Mouse (Mus musculus) limb, embryonic 15.5 days (tissue): ENCODE measurements around the gene H6pd. TPM values are rescaled to one million over a fixed set of nuclear protein-coding genes. Genes with fewer than 3 reads are reported as not detected.

Source experiments
- ATAC-seq: fragments of 200-750 bp; cut with Nextera tagmentation; 2 replicates; pipeline ENCODE4 v1.8.0; 2017; ENCODE audit warnings: low read depth, moderate TSS enrichment; ENCODE audit not compliant: insufficient number of reproducible peaks, low FRiP score, low TSS enrichment
- H3K27ac ChIP-seq: fragments of 300-500 bp; sonication (generic); 2 replicates; pipeline ENCODE4 v1.5.1; 2015; ENCODE audit warnings: moderate library complexity, mild to moderate bottlenecking, inconsistent platforms
- H3K27me3 ChIP-seq: fragments of 300-500 bp; sonication (generic); 2 replicates; pipeline ENCODE4 v1.6.1; 2015; ENCODE audit warnings: inconsistent platforms
- H3K36me3 ChIP-seq: fragments of 300-500 bp; sonication (generic); 2 replicates; pipeline ENCODE4 v1.6.1; 2015; ENCODE audit warnings: inconsistent platforms
- H3K4me1 ChIP-seq: fragments of 300-500 bp; sonication (generic); 2 replicates; pipeline ENCODE4 v1.6.1; 2015; ENCODE audit warnings: inconsistent platforms
- H3K4me2 ChIP-seq: fragments of 300-500 bp; sonication (generic); 2 replicates; pipeline ENCODE4 v1.6.1; 2015; ENCODE audit warnings: mild to moderate bottlenecking, inconsistent platforms
- H3K4me3 ChIP-seq: fragments of 300-500 bp; sonication (generic); 2 replicates; pipeline ENCODE4 v1.5.1; 2015; ENCODE audit warnings: mild to moderate bottlenecking, inconsistent platforms
- H3K9ac ChIP-seq: fragments of 300-500 bp; sonication (generic); 2 replicates; pipeline ENCODE4 v1.6.1; 2015; ENCODE audit warnings: inconsistent platforms
- H3K9me3 ChIP-seq: fragments of 300-500 bp; sonication (generic); 2 replicates; pipeline ENCODE4 v1.6.1; 2016; ENCODE audit warnings: inconsistent platforms
- WGBS: fragments of 180-500 bp; shearing (Covaris S2); methylation state at CpG from one replicate; pipeline ENCODE4 v1.1.7; 2015; 5-methylcytosine and 5-hydroxymethylcytosine counted together
- polyA plus RNA-seq: library from polyadenylated mRNA; unstranded; fragments of >200 nt; fragmentation: Nextera tagmentation; extraction: Ambion mirVana; gene quantifications from 2 replicates; pipeline ENCODE4 v1.2.1, GENCODE M21; 2015

Gene H6pd
- polyA plus RNA-seq, 1 experiment from 2014 or later: 13.4 TPM

GRCm38 (mm10) chr4:149932108-149932815 lies 76.6 kb downstream of the H6pd start:
- ATAC-seq: no peak
- H3K27me3 ChIP-seq: no peaks in the 10 kb centered on the region
- no peak overlapping the region for H3K9ac ChIP-seq
- H3K4me2 ChIP-seq: no peak overlapping the region
- 88% methylated on average over 9 of the region's 9 CpGs for WGBS
- H3K9me3 ChIP-seq: no peaks in the 10 kb centered on the region
- H3K36me3 ChIP-seq: no peaks in the 10 kb centered on the region
- peaks cover 8% of the 10 kb centered on the region for H3K4me1 ChIP-seq
- no peak overlapping the region for H3K4me3 ChIP-seq
- no peak overlapping the region for H3K27ac ChIP-seq

- Histone ChIP-seq H3K36me3 (no peaks in the 10 kb centered on the region; the same call in 1 of the 2 replicates), H3K27me3 (no peaks in the 10 kb centered on the region), H3K4me3 (no peak overlapping the region), H3K9ac (no peak overlapping the region), H3K9me3 (no peaks in the 10 kb centered on the region), H3K4me1 (0 out of 2 replicates have a peak, but pooled peaks cover 3% of the 10 kb centered on the region), H3K27ac (no peak overlapping the region), H3K4me2 (no peak overlapping the region)
- ATAC-seq: no peak
- WGBS: 65% methylated on average over 3 of the region's 3 CpGs
Measured at GRCm38 (mm10) chr4:149930755-149931154, 78.1 kb downstream of the H6pd start.

Other genes with a start within 250 kb of the H6pd start
- 7.9 and 9.4 TPM in 2 replicates for gene Slc25a33, start 234.7 kb downstream of the H6pd start, polyA plus RNA-seq
- gene Spsb1, start 54.0 kb downstream of the H6pd start, polyA plus RNA-seq: 24.6 and 27.1 TPM in 2 replicates
- gene Gpr157, start 78.3 kb upstream of the H6pd start, polyA plus RNA-seq: 1.4 and 1.7 TPM in 2 replicates
- 2.0 and 2.3 TPM in 2 replicates for gene Slc2a5, start 110.3 kb upstream of the H6pd start, polyA plus RNA-seq
- gene Slc2a7, start 139.9 kb upstream of the H6pd start, polyA plus RNA-seq: not detected in 2 replicates
- 0.20 and 0.50 TPM in 2 replicates for gene Car6, start 192.3 kb upstream of the H6pd start, polyA plus RNA-seq
- gene Eno1, start 227.7 kb upstream of the H6pd start, polyA plus RNA-seq: 1,599 and 1,772 TPM in 2 replicates